Mouse (Mus musculus) thymus, postnatal 10 days (tissue): Measurements from ENCODE around the gene Myb.
"Not testable (repeated sequence)": the region's sequence is repeated elsewhere in the genome, so short reads cannot be mapped to it uniquely, and the experiment has no call there.

Experiments
- DNase-seq, 2 experiments: peaks; one replicate each; pipeline ENCODE4 v3.0.0; 2021; ENCODE audit warnings: low spot score in 2 of 2

The Myb gene

GRCm38 (mm10) chr10:21168466-21168865 is 7.7 kb upstream of the Myb start:
- DNase-seq = no peak

- DNase-seq = no peak
Observed at GRCm38 (mm10) chr10:21167842-21168241, 7.1 kb upstream of the Myb start.

GRCm38 (mm10) chr10:21167165-21167564 is 6.4 kb upstream of the Myb start:
- no peak for DNase-seq

- DNase-seq = no peak
Observed at GRCm38 (mm10) chr10:21165411-21165810, 4.6 kb upstream of the Myb start.

- no peak for DNase-seq
Observed at GRCm38 (mm10) chr10:21162124-21162523, 1.3 kb upstream of the Myb start.

- peak; percentile 75 to 78 for DNase-seq
Observed at GRCm38 (mm10) chr10:21161359-21162094, 743 bp upstream of the Myb start.

GRCm38 (mm10) chr10:21159697-21160394 is 938 bp downstream of the Myb start:
- peak; percentile 55 to 62 for DNase-seq

GRCm38 (mm10) chr10:21158918-21159443 is 1.8 kb downstream of the Myb start:
- peak; percentile 74 to 76 for DNase-seq

- DNase-seq = peak; percentile 69 to 75
Observed at GRCm38 (mm10) chr10:21158111-21158917, 2.5 kb downstream of the Myb start.

GRCm38 (mm10) chr10:21156953-21157499 is 3.8 kb downstream of the Myb start:
- no peak for DNase-seq

GRCm38 (mm10) chr10:21156416-21156815 is 4.4 kb downstream of the Myb start:
- no peak for DNase-seq

GRCm38 (mm10) chr10:21154927-21155326 is 5.9 kb downstream of the Myb start:
- no peak for DNase-seq

GRCm38 (mm10) chr10:21153433-21153832 is 7.4 kb downstream of the Myb start:
- DNase-seq = no peak

- no peak for DNase-seq
Observed at GRCm38 (mm10) chr10:21152812-21153211, 8.0 kb downstream of the Myb start.

GRCm38 (mm10) chr10:21151320-21151719 is 9.5 kb downstream of the Myb start:
- no peak for DNase-seq

- not testable (repeated sequence) for DNase-seq
Observed at GRCm38 (mm10) chr10:21149945-21150344, 10.8 kb downstream of the Myb start.

- DNase-seq = no peak
Observed at GRCm38 (mm10) chr10:21146719-21147118, 14.1 kb downstream of the Myb start.

- DNase-seq = no peak
Observed at GRCm38 (mm10) chr10:21146263-21146662, 14.5 kb downstream of the Myb start.

GRCm38 (mm10) chr10:21144627-21145504 is 15.9 kb downstream of the Myb start:
- no peak for DNase-seq

GRCm38 (mm10) chr10:21135297-21135696 is 25.5 kb downstream of the Myb start:
- no peak for DNase-seq
